Mouse (Mus musculus): ENCODE data around the gene Slc12a4.

- TF ChIP-seq POLR2A (IDR thresholded peaks at IDR 0.05; ENCODE audit: extremely low read depth, insufficient read depth, low read length), result no peak
- no peak for TF ChIP-seq CTCF (IDR thresholded peaks at IDR 0.05; ENCODE audit: low read depth, low read length)
These were observed 30.8 kb downstream of the Slc12a4 start for GRCm38 (mm10) chr8:105935105-105935504.
